Mouse (Mus musculus) ES-E14 (cell line): ENCODE results near the gene Susd5.

Experiments used
- CHD2 ChIP-seq: IDR thresholded peaks from 2 replicates; pipeline ENCODE4 v1.6.1; 2014; ENCODE audit warnings: mild to moderate bottlenecking, low read depth, low read length, inconsistent platforms
- HCFC1 ChIP-seq: IDR thresholded peaks from 2 replicates; pipeline ENCODE4 v1.6.1; 2012; ENCODE audit warnings: low read length, inconsistent platforms, borderline replicate concordance; ENCODE audit not compliant: insufficient read depth
- MAFK ChIP-seq: IDR thresholded peaks from 2 replicates; pipeline ENCODE4 v1.6.1; 2014; ENCODE audit warnings: mild to moderate bottlenecking, low read depth, low read length, inconsistent platforms; ENCODE audit not compliant: insufficient read depth
- ZNF384 ChIP-seq: IDR thresholded peaks from 2 replicates; pipeline ENCODE4 v1.6.1; 2012; ENCODE audit warnings: low read depth, low read length, inconsistent platforms

- TF ChIP-seq CHD2 (no peak), ZNF384 (no peak), HCFC1 (no peak), MAFK (no peak)
Measured at GRCm38 (mm10) chr9:114098716-114099302, 41.9 kb downstream of the Susd5 start.
